ENCODE assay signal across 8 mouse cellular contexts in the genomic region with DNA sequence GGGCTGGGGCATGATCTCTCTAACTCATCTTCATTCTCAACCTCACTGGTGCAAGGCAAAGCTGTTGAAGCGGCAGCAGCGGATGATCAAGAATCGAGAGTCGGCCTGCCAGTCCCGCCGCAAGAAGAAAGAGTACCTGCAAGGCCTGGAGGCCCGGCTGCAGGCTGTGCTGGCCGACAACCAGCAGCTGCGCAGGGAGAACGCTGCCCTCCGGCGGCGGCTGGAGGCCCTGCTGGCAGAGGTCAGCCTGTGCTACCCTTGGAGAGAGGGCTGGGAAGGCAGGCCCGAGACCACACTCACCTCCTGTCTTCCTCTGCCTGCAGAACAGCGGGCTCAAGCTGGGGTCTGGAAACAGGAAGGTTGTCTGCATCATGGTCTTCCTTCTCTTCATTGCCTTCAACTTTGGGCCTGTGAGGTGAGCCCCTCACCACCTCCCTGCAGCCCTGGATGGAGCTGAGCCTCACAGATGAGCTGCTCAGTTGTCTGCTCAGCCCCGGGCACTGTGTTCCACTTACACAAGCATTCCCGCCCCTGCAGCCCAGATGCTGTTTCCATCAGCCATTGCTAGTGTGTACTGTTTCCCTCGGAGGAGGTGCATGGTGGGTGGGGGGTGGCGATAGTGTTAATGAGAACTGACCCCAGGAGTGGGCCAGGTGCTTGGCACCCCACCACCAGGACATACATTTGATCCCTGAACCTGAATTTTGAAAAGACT. TPM values are rescaled to one million over a fixed set of nuclear protein-coding genes. Genes with fewer than 3 reads are reported as not detected.
A peak's percentile ranks its signal among the peaks of the same experiment; 100 is the strongest.
DNase-seq lines count a peak whose midpoint lies in the region; ATAC-seq and TF ChIP-seq lines count a peak whose summit lies in the region.

No protein-coding gene starts in this region.

- DNase-seq in hindbrain, embryonic 11.5 days (ENCODE audit: low spot score) = peak; percentile 50
- DNase-seq in hindbrain, embryonic 14.5 days (ENCODE audit: low spot score) = no peak
- DNase-seq in thymus, adult 2 months = peak; percentile 61
- DNase-seq in thymus, adult 18-20 months = no peak
- DNase-seq in embryo, embryonic 11 days = peak; percentile 66
- peak; percentile 31 for DNase-seq in thymus, postnatal 0 days (ENCODE audit: low spot score)
- DNase-seq in urinary bladder, postnatal 25 days (ENCODE audit: low spot score) = no peak
- no peak for DNase-seq in forebrain, embryonic 14.5 days (ENCODE audit: low spot score)

- H3K27me3 ChIP-seq in hindbrain, embryonic 11.5 days (ENCODE audit: control insufficient read depth, insufficient read depth, low read length) = no peaks in the 10 kb centered on the region
- no peaks in the 10 kb centered on the region for H3K27me3 ChIP-seq in hindbrain, embryonic 14.5 days (ENCODE audit: control insufficient read depth, insufficient read depth, low read length)
- no peaks in the 10 kb centered on the region for H3K27me3 ChIP-seq in thymus, adult 2 months (ENCODE audit: control insufficient read depth, insufficient read depth, low read length)
- no peaks in the 10 kb centered on the region for H3K27me3 ChIP-seq in forebrain, embryonic 14.5 days (replicated peaks; ENCODE audit: control insufficient read depth, insufficient read depth, low read length)

- H3K27ac ChIP-seq in hindbrain, embryonic 11.5 days (ENCODE audit: low read depth, low read length) = no peak overlapping the region
- no peak overlapping the region for H3K27ac ChIP-seq in hindbrain, embryonic 14.5 days
- H3K27ac ChIP-seq in thymus, adult 2 months (ENCODE audit: control insufficient read depth, insufficient read depth, low read length) = no peak overlapping the region
- H3K27ac ChIP-seq in forebrain, embryonic 14.5 days (ENCODE audit: low read depth, low read length) = no peak overlapping the region

- TF ChIP-seq CTCF in thymus, adult 2 months (IDR thresholded peaks at IDR 0.05; ENCODE audit: borderline replicate concordance, control insufficient read depth, extremely low read depth, insufficient read depth, low read length, poor library complexity) = peak; percentile 76; the same call in 1 of the 2 replicates

- H3K4me3 ChIP-seq in hindbrain, embryonic 11.5 days (ENCODE audit: low read depth, low read length) = no peak overlapping the region
- no peak overlapping the region for H3K4me3 ChIP-seq in hindbrain, embryonic 14.5 days (replicated peaks; ENCODE audit: low read length)
- H3K4me3 ChIP-seq in thymus, adult 2 months (ENCODE audit: control insufficient read depth, insufficient read depth, low read length) = no peak overlapping the region
- no peak overlapping the region for H3K4me3 ChIP-seq in forebrain, embryonic 14.5 days (ENCODE audit: low read depth, low read length)

- H3K9ac ChIP-seq in hindbrain, embryonic 11.5 days (ENCODE audit: low read depth, low read length) = no peak overlapping the region
- no peak overlapping the region for H3K9ac ChIP-seq in hindbrain, embryonic 14.5 days
- no peak overlapping the region for H3K9ac ChIP-seq in forebrain, embryonic 14.5 days (ENCODE audit: low read length)

- WGBS in hindbrain, embryonic 11.5 days = 53% methylated on average over 16 of the region's 19 CpGs
- WGBS in hindbrain, embryonic 14.5 days = 45% methylated on average over 19 of the region's 19 CpGs
- 68% methylated on average over 19 of the region's 19 CpGs for WGBS in thymus, adult 2 months
- WGBS in forebrain, embryonic 14.5 days = 45% methylated on average over 19 of the region's 19 CpGs

- H3K4me1 ChIP-seq in hindbrain, embryonic 11.5 days (replicated peaks; ENCODE audit: control insufficient read depth, insufficient read depth, low read length) = no peaks in the 10 kb centered on the region; the same call in 1 of the 2 replicates
- peaks cover 14% of the 10 kb centered on the region for H3K4me1 ChIP-seq in hindbrain, embryonic 14.5 days (replicated peaks; ENCODE audit: control insufficient read depth, insufficient read depth, low read length)
- peaks cover 8% of the 10 kb centered on the region for H3K4me1 ChIP-seq in thymus, adult 2 months (replicated peaks; ENCODE audit: control insufficient read depth, insufficient read depth, low read length)
- H3K4me1 ChIP-seq in forebrain, embryonic 14.5 days (ENCODE audit: control insufficient read depth, insufficient read depth, low read length) = peaks cover 7% of the 10 kb centered on the region

- ATAC-seq in hindbrain, embryonic 11.5 days (ENCODE audit: low FRiP score) = no peak
- ATAC-seq in hindbrain, embryonic 14.5 days (ENCODE audit: low FRiP score) = no peak
- no peak for ATAC-seq in forebrain, embryonic 14.5 days

- no peak overlapping the region for H3K4me2 ChIP-seq in hindbrain, embryonic 11.5 days (replicated peaks; ENCODE audit: low read depth, low read length)
- H3K4me2 ChIP-seq in hindbrain, embryonic 14.5 days (replicated peaks) = no peak overlapping the region
- H3K4me2 ChIP-seq in forebrain, embryonic 14.5 days (ENCODE audit: low read length) = no peak overlapping the region

- H3K9me3 ChIP-seq in hindbrain, embryonic 11.5 days (ENCODE audit: control insufficient read depth, low read length) = no peaks in the 10 kb centered on the region
- no peaks in the 10 kb centered on the region for H3K9me3 ChIP-seq in hindbrain, embryonic 14.5 days (ENCODE audit: control insufficient read depth, low read length)
- H3K9me3 ChIP-seq in forebrain, embryonic 14.5 days (replicated peaks; ENCODE audit: control insufficient read depth, low read length) = no peaks in the 10 kb centered on the region

- peaks cover 15% of the 10 kb centered on the region; the same call in 1 of the 2 replicates for H3K36me3 ChIP-seq in hindbrain, embryonic 11.5 days (ENCODE audit: control insufficient read depth, insufficient read depth, low read length)
- H3K36me3 ChIP-seq in hindbrain, embryonic 14.5 days (replicated peaks; ENCODE audit: control insufficient read depth, insufficient read depth) = peaks cover 55% of the 10 kb centered on the region
- no peaks in the 10 kb centered on the region for H3K36me3 ChIP-seq in thymus, adult 2 months (ENCODE audit: control insufficient read depth, insufficient read depth, low read length)
- peaks cover 63% of the 10 kb centered on the region for H3K36me3 ChIP-seq in forebrain, embryonic 14.5 days (ENCODE audit: control insufficient read depth, insufficient read depth, low read length)

- no peak for TF ChIP-seq POLR2A in thymus, adult 2 months (IDR thresholded peaks at IDR 0.05; ENCODE audit: control insufficient read depth, extremely low read depth, insufficient read depth, low read length, poor library complexity)

RNA-seq across cellular contexts. Expression of a gene that starts 4.7 kb away (rescaled TPM):
- 61.9 and 67.5 TPM in 2 replicates for polyA plus RNA-seq in hindbrain, embryonic 11.5 days (2014; fragmentation: Nextera tagmentation; extraction: Ambion mirVana)
- polyA plus RNA-seq in hindbrain, embryonic 14.5 days (2014; fragmentation: Nextera tagmentation; extraction: Ambion mirVana) = 84.7 and 87.6 TPM in 2 replicates
- 160 and 169 TPM in 2 replicates for polyA plus RNA-seq in thymus, adult 2 months (2012; rRNA removed)
- 56.6 and 60.8 TPM in 2 replicates for polyA plus RNA-seq in thymus, postnatal 0 days (2015; fragmentation: Nextera tagmentation; extraction: Ambion mirVana)
- polyA plus RNA-seq in forebrain, embryonic 14.5 days (2014; fragmentation: Nextera tagmentation; extraction: Ambion mirVana) = 75.0 and 90.9 TPM in 2 replicates

RNA-seq across cellular contexts. Expression of a gene that starts 7.1 kb away (rescaled TPM):
- polyA plus RNA-seq in hindbrain, embryonic 11.5 days (2014; fragmentation: Nextera tagmentation; extraction: Ambion mirVana) = 16.4 and 17.2 TPM in 2 replicates
- 11.7 and 12.9 TPM in 2 replicates for polyA plus RNA-seq in hindbrain, embryonic 14.5 days (2014; fragmentation: Nextera tagmentation; extraction: Ambion mirVana)
- 3.4 and 5.8 TPM in 2 replicates for polyA plus RNA-seq in thymus, adult 2 months (2012; rRNA removed)
- 12.5 TPM in 2 replicates for polyA plus RNA-seq in thymus, postnatal 0 days (2015; fragmentation: Nextera tagmentation; extraction: Ambion mirVana)
- 12.6 and 14.9 TPM in 2 replicates for polyA plus RNA-seq in forebrain, embryonic 14.5 days (2014; fragmentation: Nextera tagmentation; extraction: Ambion mirVana)

RNA-seq across cellular contexts. Expression of a gene that starts 18.7 kb away (rescaled TPM):
- polyA plus RNA-seq in hindbrain, embryonic 11.5 days (2014; fragmentation: Nextera tagmentation; extraction: Ambion mirVana) = 0.01 and 0.09 TPM in 2 replicates
- polyA plus RNA-seq in hindbrain, embryonic 14.5 days (2014; fragmentation: Nextera tagmentation; extraction: Ambion mirVana) = 0.24 and 0.43 TPM in 2 replicates
- 4.5 and 5.7 TPM in 2 replicates for polyA plus RNA-seq in thymus, adult 2 months (2012; rRNA removed)
- polyA plus RNA-seq in thymus, postnatal 0 days (2015; fragmentation: Nextera tagmentation; extraction: Ambion mirVana) = 0.54 and 0.59 TPM in 2 replicates
- 0.04 and 0.10 TPM in 2 replicates for polyA plus RNA-seq in forebrain, embryonic 14.5 days (2014; fragmentation: Nextera tagmentation; extraction: Ambion mirVana)

RNA-seq across cellular contexts. Expression of a gene that starts 22.3 kb away (rescaled TPM):
- 1.0 and 2.0 TPM in 2 replicates for polyA plus RNA-seq in hindbrain, embryonic 11.5 days (2014; fragmentation: Nextera tagmentation; extraction: Ambion mirVana)
- 7.3 and 8.6 TPM in 2 replicates for polyA plus RNA-seq in hindbrain, embryonic 14.5 days (2014; fragmentation: Nextera tagmentation; extraction: Ambion mirVana)
- 361 and 385 TPM in 2 replicates for polyA plus RNA-seq in thymus, adult 2 months (2012; rRNA removed)
- polyA plus RNA-seq in thymus, postnatal 0 days (2015; fragmentation: Nextera tagmentation; extraction: Ambion mirVana) = 37.4 and 39.4 TPM in 2 replicates
- polyA plus RNA-seq in forebrain, embryonic 14.5 days (2014; fragmentation: Nextera tagmentation; extraction: Ambion mirVana) = 5.0 and 5.5 TPM in 2 replicates

RNA-seq across cellular contexts. Expression of a gene that starts 23.4 kb away (rescaled TPM):
- polyA plus RNA-seq in hindbrain, embryonic 11.5 days (2014; fragmentation: Nextera tagmentation; extraction: Ambion mirVana) = 23.6 and 26.0 TPM in 2 replicates
- polyA plus RNA-seq in hindbrain, embryonic 14.5 days (2014; fragmentation: Nextera tagmentation; extraction: Ambion mirVana) = 22.2 and 25.4 TPM in 2 replicates
- polyA plus RNA-seq in thymus, adult 2 months (2012; rRNA removed) = 116 and 120 TPM in 2 replicates
- 38.4 and 45.5 TPM in 2 replicates for polyA plus RNA-seq in thymus, postnatal 0 days (2015; fragmentation: Nextera tagmentation; extraction: Ambion mirVana)
- polyA plus RNA-seq in forebrain, embryonic 14.5 days (2014; fragmentation: Nextera tagmentation; extraction: Ambion mirVana) = 23.8 and 24.6 TPM in 2 replicates

Comparison
In these comparisons a context has a peak if more than half of its experiments do, and no peak if none do; other contexts are left out.
1. DNase-seq: peak in hindbrain, embryonic 11.5 days (single experiment), thymus, adult 2 months (single experiment), embryo, embryonic 11 days (single experiment) and thymus, postnatal 0 days (single experiment); none in hindbrain, embryonic 14.5 days (single experiment), thymus, adult 18-20 months (0 of 2), urinary bladder, postnatal 25 days (single experiment) and forebrain, embryonic 14.5 days (single experiment).